Mouse (Mus musculus) CH12.LX (cell line): ENCODE results near the gene Cyp2b13.
"Not testable (repeated sequence)": the region's sequence is repeated elsewhere in the genome, so short reads cannot be mapped to it uniquely, and the experiment has no call there.

Experiments used
- CTCF ChIP-seq, 2 experiments: IDR thresholded peaks in 1 of 2; conservative IDR thresholded peaks in 1 of 2; 2 replicates each; pipeline ENCODE4 v1.5.1; 2011 to 2012; ENCODE audit warnings: low read depth in 2 of 2, low read length in 2 of 2, improper control_type of control experiment in 1 of 2, inconsistent platforms in 1 of 2, mild to moderate bottlenecking in 1 of 2, moderate library complexity in 1 of 2
- EP300 ChIP-seq: IDR thresholded peaks from 2 replicates; pipeline ENCODE4 v1.6.1; 2011; ENCODE audit warnings: low read length, improper control_type of control experiment
- MYC ChIP-seq: IDR thresholded peaks from 2 replicates; pipeline ENCODE4 v1.6.1; 2011; ENCODE audit warnings: low read depth, mild to moderate bottlenecking, improper control_type of control experiment, low read length
- NELFE ChIP-seq: IDR thresholded peaks from 2 replicates; pipeline ENCODE4 v1.6.1; 2011; ENCODE audit warnings: low read depth, low read length, improper control_type of control experiment
- POLR2A ChIP-seq: IDR thresholded peaks from 2 replicates; pipeline ENCODE4 v1.6.1; 2011; ENCODE audit warnings: low read depth, mild to moderate bottlenecking, improper control_type of control experiment, low read length

GRCm38 (mm10) chr7:26088578-26088977 is 27.3 kb downstream of the Cyp2b13 start:
- TF ChIP-seq POLR2A, MYC, EP300, NELFE: not testable (repeated sequence)
- peak; percentile 31 to 53; a peak in 2 of 4 replicates for TF ChIP-seq CTCF (conservative IDR thresholded peaks at IDR 0.05 in 1 of 2, IDR thresholded peaks at IDR 0.05 in 1 of 2; ENCODE audit: low read depth in 2 of 2, low read length in 2 of 2)
